Mouse (Mus musculus) mature B cell (primary cell): Measurements from ENCODE around the gene Tecr.
"Not testable (repeated sequence)": the region's sequence is repeated elsewhere in the genome, so short reads cannot be mapped to it uniquely, and the experiment has no call there.

Experiments used
- in situ Hi-C: fragments of 300-500 bp; cut with MboI; formaldehyde crosslinking; loops from 2 replicates; pipeline ENCODE4 v1.14.3; 2019

Tecr gene

GRCm38 (mm10) chr8:83618566-83618965, 10.8 kb upstream of the Tecr start:
- in situ Hi-C loops: no loop called here

- in situ Hi-C loops: no loop called here
These were observed 9.3 kb upstream of the Tecr start for GRCm38 (mm10) chr8:83617111-83617510.

GRCm38 (mm10) chr8:83616625-83617024, 8.9 kb upstream of the Tecr start:
- in situ Hi-C loops: no loop called here

- in situ Hi-C loops: no loop called here
These were observed 5.9 kb upstream of the Tecr start for GRCm38 (mm10) chr8:83613695-83614094.

GRCm38 (mm10) chr8:83611921-83612320, 4.2 kb upstream of the Tecr start:
- in situ Hi-C loops: no loop called here

GRCm38 (mm10) chr8:83609547-83610180, 1.9 kb upstream of the Tecr start:
- in situ Hi-C loops: no loop called here

GRCm38 (mm10) chr8:83609086-83609485, 1.3 kb upstream of the Tecr start:
- in situ Hi-C loops: no loop called here

GRCm38 (mm10) chr8:83608398-83608829, 643 bp upstream of the Tecr start:
- in situ Hi-C loops: no loop called here

- in situ Hi-C loops: no loop called here
These were observed 5.1 kb downstream of the Tecr start for GRCm38 (mm10) chr8:83602650-83603029.

GRCm38 (mm10) chr8:83599814-83600213, 8.0 kb downstream of the Tecr start:
- in situ Hi-C loops: no loop called here

GRCm38 (mm10) chr8:83598146-83598545, 9.6 kb downstream of the Tecr start:
- in situ Hi-C loops: no loop called here

GRCm38 (mm10) chr8:83596369-83596768, 11.4 kb downstream of the Tecr start:
- in situ Hi-C loops: no loop called here

- in situ Hi-C loops: not testable (repeated sequence)
These were observed 12.8 kb downstream of the Tecr start for GRCm38 (mm10) chr8:83595050-83595345.

- in situ Hi-C loops: no loop called here
These were observed 13.4 kb downstream of the Tecr start for GRCm38 (mm10) chr8:83594167-83595049.

GRCm38 (mm10) chr8:83593325-83594166, 14.2 kb downstream of the Tecr start:
- in situ Hi-C loops: no loop called here

GRCm38 (mm10) chr8:83592682-83593081, 15.1 kb downstream of the Tecr start:
- in situ Hi-C loops: no loop called here

GRCm38 (mm10) chr8:83590488-83591023, 17.2 kb downstream of the Tecr start:
- in situ Hi-C loops: no loop called here

GRCm38 (mm10) chr8:83588886-83589285, 18.9 kb downstream of the Tecr start:
- in situ Hi-C loops: no loop called here

- in situ Hi-C loops: no loop called here
These were observed 20.1 kb downstream of the Tecr start for GRCm38 (mm10) chr8:83587644-83588043.

- in situ Hi-C loops: no loop called here
These were observed 22.4 kb downstream of the Tecr start for GRCm38 (mm10) chr8:83585333-83585732.

GRCm38 (mm10) chr8:83584771-83585170, 23.0 kb downstream of the Tecr start:
- in situ Hi-C loops: no loop called here

- in situ Hi-C loops: no loop called here
These were observed 24.5 kb downstream of the Tecr start for GRCm38 (mm10) chr8:83583236-83583635.
